Mouse (Mus musculus) embryonic fibroblast, embryonic 13.5 days (primary cell): ENCODE results near the gene Tnrc18.

Experiments
- CTCF ChIP-seq: IDR thresholded peaks from 2 replicates; pipeline ENCODE4 v1.5.1; 2011; ENCODE audit warnings: mild to moderate bottlenecking, control low read depth, low read length, moderate library complexity, borderline replicate concordance; ENCODE audit not compliant: insufficient read depth
- POLR2A ChIP-seq: IDR thresholded peaks from 2 replicates; pipeline ENCODE4 v1.6.1; 2011; ENCODE audit warnings: low read depth, mild to moderate bottlenecking, control low read depth, low read length, moderate library complexity

- TF ChIP-seq POLR2A (no peak), CTCF (no peak)
Observed at GRCm38 (mm10) chr5:142850916-142851680, 33.6 kb upstream of the Tnrc18 start.
